Mouse (Mus musculus) left cerebral cortex, postnatal 10 days (tissue): ENCODE results near the gene Tppp3. TPM values are rescaled to one million over a fixed set of nuclear protein-coding genes. Genes with fewer than 3 reads are reported as not detected.

Experiments
- DNase-seq, 2 experiments: peaks; one replicate each; pipeline ENCODE4 v3.0.0; 2021 to 2022; ENCODE audit warnings: low spot score in 2 of 2, mixed read lengths in 1 of 2; ENCODE audit errors: extremely low spot score in 1 of 2
- intact Hi-C: fragments of 180-260 bp; cut with DNase I; formaldehyde crosslinking; loops from one replicate; pipeline ENCODE4 v1.15.1; 2025
- total RNA-seq, 2 experiments: library from RNA; stranded (reverse); gene quantifications; 2 replicates each; pipeline ENCODE4 v1.2.3; 2021

Tppp3 gene
- total RNA-seq, 2 experiments from 2014 or later = 75.5 to 88.7 TPM

- intact Hi-C loops = no loop called here
These were observed 28.7 kb downstream of the Tppp3 start for GRCm38 (mm10) chr8:105442661-105443060.

DNA sequence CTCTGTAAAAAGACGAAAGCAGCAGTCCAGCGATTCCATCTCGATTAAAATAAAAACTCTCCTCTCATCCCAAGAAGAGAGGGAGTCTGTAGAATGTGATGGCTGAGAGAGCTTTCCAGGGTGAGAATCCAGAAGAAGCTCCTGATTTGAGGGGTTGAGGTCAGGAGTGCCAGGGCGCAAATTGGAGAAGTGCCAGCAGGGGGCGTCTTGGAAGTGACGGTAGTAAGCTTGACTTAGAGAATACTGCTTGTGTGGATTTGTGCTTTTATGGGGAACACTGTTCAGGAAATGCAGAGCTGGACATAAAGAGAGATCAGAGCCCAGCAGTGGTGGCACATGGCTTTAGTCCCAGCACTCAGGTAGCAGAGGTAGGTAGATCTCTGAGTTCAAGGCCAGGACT is 29.9 kb downstream of the Tppp3 start:
- intact Hi-C loops = no loop called here
- DNase-seq = peak in 1 of 2 experiments; percentile 77

More at GRCm38 (mm10) chr8:105442661-105443060, 28.7 kb downstream of the Tppp3 start:
- DNase-seq = no peak

DNA sequence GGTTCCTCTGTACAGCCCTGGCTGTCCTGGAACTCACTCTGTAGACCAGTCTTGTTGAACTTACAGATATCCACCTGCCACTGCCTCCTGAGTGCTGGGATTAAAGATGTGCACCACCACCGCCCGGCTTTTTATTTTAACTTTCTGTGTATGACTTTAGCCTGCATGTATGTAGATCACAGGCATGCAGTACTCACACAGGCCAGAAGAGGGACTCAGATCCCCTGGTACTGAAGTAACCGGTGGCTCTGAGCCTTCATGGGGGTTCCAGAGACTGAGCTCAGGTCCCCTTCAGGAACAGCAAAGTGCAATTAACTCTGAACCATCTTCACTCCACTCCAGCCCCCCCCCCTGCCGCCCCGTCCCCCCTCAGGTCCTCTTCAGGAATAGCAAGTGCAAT is 32.5 kb downstream of the Tppp3 start:
- DNase-seq = peak in 1 of 2 experiments; percentile 51
- intact Hi-C loops = no loop called here

- intact Hi-C loops = no loop called here
These were observed 34.1 kb downstream of the Tppp3 start for GRCm38 (mm10) chr8:105437078-105437748.

DNA sequence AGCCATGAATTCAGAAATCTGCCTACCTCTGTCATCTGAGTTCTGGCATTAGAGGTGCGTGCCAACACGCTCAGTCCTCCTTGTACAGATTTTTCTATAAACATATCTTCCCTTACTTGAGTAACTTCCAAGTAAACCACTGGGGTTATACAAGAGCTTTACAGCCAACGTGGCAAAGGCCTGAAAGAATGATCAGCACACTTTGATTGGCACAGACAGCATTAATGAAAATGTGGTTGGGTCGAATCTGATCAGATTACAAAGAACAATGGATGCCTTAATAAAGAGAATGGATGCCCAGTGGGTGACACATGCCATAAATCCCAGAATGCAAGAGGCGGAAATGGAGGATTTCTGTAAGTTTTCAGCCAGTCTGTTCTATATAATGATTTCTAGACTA is 35.1 kb downstream of the Tppp3 start:
- DNase-seq = no peak
- intact Hi-C loops = no loop called here

More at GRCm38 (mm10) chr8:105437078-105437748, 34.1 kb downstream of the Tppp3 start:
- no peak for DNase-seq

GRCm38 (mm10) chr8:105434136-105434535 is 37.2 kb downstream of the Tppp3 start:
- no peak for DNase-seq
- intact Hi-C loops = no loop called here

GRCm38 (mm10) chr8:105433511-105433910 is 37.8 kb downstream of the Tppp3 start:
- DNase-seq = no peak
- intact Hi-C loops = no loop called here

GRCm38 (mm10) chr8:105433021-105433420 is 38.3 kb downstream of the Tppp3 start:
- no peak for DNase-seq
- intact Hi-C loops = no loop called here

DNA sequence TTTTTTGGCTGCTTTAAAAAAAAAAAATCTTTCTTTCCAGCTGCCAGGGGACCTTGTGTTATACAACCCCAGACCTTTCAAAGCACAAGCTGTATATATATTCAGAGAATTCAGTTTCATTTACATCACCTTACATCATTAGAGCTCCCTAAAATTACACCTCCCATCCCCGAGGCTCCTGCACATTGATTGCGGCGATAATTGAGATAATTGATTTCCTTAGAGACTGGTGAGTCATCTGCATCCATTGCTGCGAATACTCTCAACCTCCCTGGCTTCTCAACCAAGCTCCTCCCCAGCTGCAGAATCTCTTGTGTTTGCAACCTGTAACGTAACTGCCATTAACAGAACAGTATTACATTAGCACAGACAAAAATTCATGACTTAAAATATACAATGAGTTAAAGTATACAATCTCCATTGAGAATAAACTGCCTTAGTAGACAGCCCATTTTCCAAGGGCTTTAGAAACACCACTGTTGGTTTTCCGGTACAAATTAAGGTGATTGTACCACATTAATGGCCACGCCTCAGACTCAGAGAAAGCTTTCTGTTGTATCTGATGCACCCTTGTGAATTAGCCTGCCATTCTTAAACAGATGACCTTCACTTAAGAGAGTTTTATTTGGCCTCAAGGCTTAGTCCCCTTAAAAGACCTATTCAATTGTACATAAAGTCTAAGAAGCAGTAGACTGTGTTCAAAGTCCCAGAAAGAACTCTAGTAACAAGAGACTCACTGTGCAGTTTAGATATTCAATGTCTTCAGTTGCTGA is 39.4 kb downstream of the Tppp3 start:
- intact Hi-C loops = no loop called here

GRCm38 (mm10) chr8:105426878-105427277 is 44.4 kb downstream of the Tppp3 start:
- intact Hi-C loops = no loop called here
- no peak for DNase-seq

More for the DNA sequence above, 39.4 kb downstream of the Tppp3 start:
- DNase-seq = no peak

DNA sequence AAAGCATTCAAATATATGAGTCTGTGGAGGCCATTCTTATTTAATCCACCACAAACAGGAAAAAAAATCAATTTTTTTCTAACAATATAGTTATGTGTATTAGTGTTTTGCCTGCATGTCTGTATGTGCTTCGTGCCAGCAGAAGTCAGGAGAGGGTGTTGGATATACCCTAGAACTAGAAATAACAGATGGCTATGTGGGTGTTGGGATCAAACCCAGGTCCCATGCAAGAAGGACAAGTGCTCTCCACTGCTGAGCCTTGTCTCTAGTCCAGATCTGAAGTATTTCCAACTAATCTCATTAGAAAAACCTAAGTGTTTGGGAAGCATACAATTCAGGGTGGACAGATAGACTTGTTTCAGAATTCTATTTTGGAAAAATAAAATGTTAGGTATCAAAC is 49.3 kb downstream of the Tppp3 start:
- intact Hi-C loops = no loop called here
- DNase-seq = no peak

- intact Hi-C loops = no loop called here
- no peak for DNase-seq
These were observed 51.5 kb downstream of the Tppp3 start for GRCm38 (mm10) chr8:105419800-105420199.

- intact Hi-C loops = no loop called here
These were observed 52.3 kb downstream of the Tppp3 start for GRCm38 (mm10) chr8:105418992-105419391.

More at GRCm38 (mm10) chr8:105418992-105419391, 52.3 kb downstream of the Tppp3 start:
- no peak for DNase-seq

Other genes with a start within 250 kb of the Tppp3 start
- 10 to 100 TPM; 27.5 to 28.0 TPM for gene D230025D16Rik, start 246.4 kb downstream of the Tppp3 start, total RNA-seq
- gene B3gnt9, start 216.4 kb downstream of the Tppp3 start, total RNA-seq = 1 to 10 TPM; 3.0 to 3.8 TPM
- 1 to 10 TPM; 5.5 to 5.8 TPM for gene Tradd, start 206.9 kb downstream of the Tppp3 start, total RNA-seq
- under 1 TPM; 0.58 to 0.61 TPM for gene Fbxl8, start 206.9 kb downstream of the Tppp3 start, total RNA-seq
- gene Hsf4, start 201.7 kb downstream of the Tppp3 start, total RNA-seq = under 1 TPM; 0.34 to 0.75 TPM
- 1 to 10 TPM; 3.2 to 3.5 TPM for gene Nol3, start 195.4 kb downstream of the Tppp3 start, total RNA-seq
- gene 4931428F04Rik, start 181.7 kb downstream of the Tppp3 start, total RNA-seq = 10 to 100 TPM; 68.2 to 82.2 TPM
- 1 to 10 TPM; 4.2 to 4.3 TPM for gene Exoc3l, start 175.4 kb downstream of the Tppp3 start, total RNA-seq
- gene E2f4, start 173.9 kb downstream of the Tppp3 start, total RNA-seq = 10 to 100 TPM; 29.6 to 30.2 TPM
- under 1 TPM; 0.41 to 0.83 TPM for gene Elmo3, start 165.9 kb downstream of the Tppp3 start, total RNA-seq
- 1 to 10 TPM; 5.4 to 5.6 TPM for gene Lrrc29, start 145.2 kb downstream of the Tppp3 start, total RNA-seq
- gene Tmem208, start 145.2 kb downstream of the Tppp3 start, total RNA-seq = 10 to 100 TPM; 47.4 to 47.9 TPM
- gene Fhod1, start 123.6 kb downstream of the Tppp3 start, total RNA-seq = 1 to 10 TPM; 2.6 to 2.7 TPM
- 10 to 100 TPM; 25.7 to 27.7 TPM for gene Slc9a5, start 122.7 kb downstream of the Tppp3 start, total RNA-seq
- 1 to 10 TPM; 2.2 to 3.7 TPM for gene Plekhg4, start 98.3 kb downstream of the Tppp3 start, total RNA-seq
- gene Kctd19, start 58.0 kb downstream of the Tppp3 start, total RNA-seq = not detected
- under 1 TPM; 0.32 to 0.79 TPM for gene Lrrc36, start 58.0 kb downstream of the Tppp3 start, total RNA-seq
- gene Zdhhc1, start 25.4 kb upstream of the Tppp3 start, total RNA-seq = 10 to 100 TPM; 21.6 to 21.8 TPM
- gene Hsd11b2, start 47.2 kb upstream of the Tppp3 start, total RNA-seq = not detected
- gene Atp6v0d1, start 94.5 kb upstream of the Tppp3 start, total RNA-seq = 100 to 1,000 TPM; 346 to 352 TPM
- 10 to 100 TPM; 74.5 to 76.2 TPM for gene Ripor1, start 133.7 kb upstream of the Tppp3 start, total RNA-seq
- 10 to 100 TPM; 54.3 to 55.9 TPM for gene Ctcf, start 165.0 kb upstream of the Tppp3 start, total RNA-seq
- gene Agrp, start 165.9 kb upstream of the Tppp3 start, total RNA-seq = not detected
- 10 to 100 TPM; 43.6 to 46.6 TPM for gene Carmil2, start 214.7 kb upstream of the Tppp3 start, total RNA-seq
- 10 to 100 TPM; 49.3 to 51.0 TPM for gene Acd, start 229.6 kb upstream of the Tppp3 start, total RNA-seq
- gene Pard6a, start 229.6 kb upstream of the Tppp3 start, total RNA-seq = 10 to 100 TPM; 40.7 to 44.1 TPM
- gene 4933405L10Rik, start 236.1 kb upstream of the Tppp3 start, total RNA-seq = under 1 TPM in 1 of 2 experiments, not detected in 1; 0.62 TPM
- 10 to 100 TPM; 12.3 to 13.5 TPM for gene Enkd1, start 236.7 kb upstream of the Tppp3 start, total RNA-seq